Mouse (Mus musculus) adrenal gland, adult 8-10 months (tissue): Measurements from ENCODE around the gene Prkag2. TPM values are rescaled to one million over a fixed set of nuclear protein-coding genes. Genes with fewer than 3 reads are reported as not detected.
"Not testable (repeated sequence)": the region's sequence is repeated elsewhere in the genome, so short reads cannot be mapped to it uniquely, and the experiment has no call there.

ENCODE experiments used
- DNase-seq: peaks from one replicate; pipeline ENCODE4 v3.0.0; 2022
- total RNA-seq, 4 experiments: library from RNA; stranded (reverse); gene quantifications; 2 replicates each; pipeline ENCODE4 v1.2.4; 2022

Prkag2 gene
- total RNA-seq, 4 experiments from 2014 or later, result 30.7 to 56.0 (median 42.9) TPM

DNA sequence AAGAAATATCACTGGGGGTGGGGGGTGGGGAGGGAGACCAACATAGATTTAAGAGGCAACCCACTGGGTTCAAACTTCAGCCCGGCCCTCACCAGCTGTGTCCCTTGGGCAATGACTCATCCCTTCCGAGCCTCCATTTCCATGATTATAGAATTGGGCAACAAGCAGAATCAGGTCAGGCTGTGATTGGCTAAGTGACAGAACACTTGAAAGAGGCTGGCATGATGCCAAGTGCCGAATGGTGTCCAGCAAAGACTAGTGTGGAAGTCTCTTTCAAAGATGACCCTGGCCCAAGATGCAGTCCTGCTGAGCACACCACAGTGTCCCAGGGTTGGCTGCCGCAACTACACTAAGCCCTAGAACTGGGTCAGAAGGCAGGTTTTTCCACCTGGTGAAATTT, 14.2 kb downstream of the Prkag2 start:
- peak; percentile 91 for DNase-seq

DNA sequence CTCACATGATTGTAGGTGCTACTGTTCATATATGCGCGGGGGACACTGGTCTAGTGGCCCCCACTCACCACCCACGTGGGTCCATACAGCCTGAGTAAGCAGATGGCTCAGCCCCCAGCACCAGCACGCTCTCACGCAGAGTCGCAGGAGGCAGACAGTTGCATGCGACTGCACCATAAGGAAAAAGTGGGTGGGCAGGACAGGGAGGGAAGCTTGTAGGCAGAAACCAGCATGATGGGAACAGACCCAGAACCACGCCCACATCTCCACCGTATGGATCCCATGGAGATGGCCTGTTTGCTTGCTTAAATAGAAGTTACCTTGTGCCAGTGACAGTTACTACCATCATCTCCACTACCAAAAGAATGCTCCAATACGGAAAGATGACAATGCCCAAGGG, 15.3 kb downstream of the Prkag2 start:
- no peak for DNase-seq

GRCm38 (mm10) chr5:25083816-25084215, 16.6 kb downstream of the Prkag2 start:
- no peak for DNase-seq

GRCm38 (mm10) chr5:25082542-25082941, 17.9 kb downstream of the Prkag2 start:
- DNase-seq, result no peak

- no peak for DNase-seq
Measured at GRCm38 (mm10) chr5:25081545-25081944, 18.9 kb downstream of the Prkag2 start.

- DNase-seq, result no peak
Measured at GRCm38 (mm10) chr5:25080994-25081393, 19.4 kb downstream of the Prkag2 start.

DNA sequence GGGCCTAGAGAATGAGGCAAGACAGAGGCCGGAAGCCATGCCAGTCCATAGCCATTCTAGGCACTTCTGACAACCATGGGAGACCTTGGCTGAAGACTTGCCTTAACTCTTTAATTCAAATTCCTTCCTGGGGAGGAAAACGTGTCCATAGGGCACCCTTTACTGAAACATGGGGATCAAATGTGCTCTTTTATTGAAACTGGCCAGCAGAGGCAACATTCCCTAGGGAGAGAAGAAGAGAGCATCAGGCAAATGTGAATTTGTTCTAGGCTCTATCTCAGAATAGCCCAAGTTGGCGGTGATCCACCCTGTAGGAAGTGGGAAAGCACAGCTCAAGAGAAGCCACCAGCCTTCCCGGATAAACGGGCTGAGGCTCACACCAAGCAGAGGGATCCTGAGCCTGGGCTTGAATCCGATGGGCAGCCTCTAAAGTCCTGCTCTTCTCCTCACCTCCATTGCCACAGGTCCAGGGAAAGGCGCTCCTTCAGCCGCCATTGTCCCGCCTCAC, 19.9 kb downstream of the Prkag2 start:
- DNase-seq, result no peak

DNA sequence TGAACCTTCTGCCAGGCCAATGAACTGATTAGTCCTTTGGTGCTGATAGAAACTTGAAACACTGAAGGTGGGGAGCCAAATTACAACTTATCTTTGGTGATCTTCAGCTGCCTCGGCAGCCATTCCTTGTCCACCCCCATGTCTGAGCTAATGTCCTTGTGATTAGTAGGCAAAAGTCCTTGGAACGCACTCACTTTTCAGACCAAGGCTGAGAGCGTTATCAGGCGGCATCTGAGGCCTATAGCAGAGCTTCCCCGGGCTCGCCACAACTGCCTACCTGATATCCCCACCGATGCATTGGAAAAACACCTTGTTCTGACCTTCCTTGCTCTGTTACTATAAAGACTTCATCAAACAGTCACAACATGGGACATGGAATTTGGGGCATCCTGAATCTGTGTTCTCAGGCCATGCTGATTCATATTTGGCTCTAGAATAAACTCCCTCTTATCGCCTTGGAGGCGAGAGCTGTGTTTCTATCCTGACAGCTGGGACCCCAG, 20.6 kb downstream of the Prkag2 start:
- no peak for DNase-seq

GRCm38 (mm10) chr5:25077873-25078651, 22.4 kb downstream of the Prkag2 start:
- no peak for DNase-seq

DNA sequence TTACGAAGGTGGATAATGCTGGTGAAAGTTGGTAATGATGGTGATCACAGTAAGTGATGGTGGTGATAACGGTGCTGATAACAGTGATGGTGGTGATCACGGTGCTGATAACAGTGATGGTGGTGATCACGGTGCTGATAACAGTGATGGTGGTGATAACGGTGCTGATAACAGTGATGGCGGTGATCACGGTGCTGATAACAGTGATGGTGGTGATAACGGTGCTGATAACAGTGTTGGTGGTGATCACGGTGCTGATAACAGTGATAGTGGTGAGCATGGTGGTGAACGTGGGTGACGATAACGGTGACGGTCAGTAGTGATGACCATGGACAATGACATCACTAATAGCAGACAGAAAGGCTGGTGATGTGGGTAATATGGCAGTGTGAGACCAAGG, 23.2 kb downstream of the Prkag2 start:
- not testable (repeated sequence) for DNase-seq

DNA sequence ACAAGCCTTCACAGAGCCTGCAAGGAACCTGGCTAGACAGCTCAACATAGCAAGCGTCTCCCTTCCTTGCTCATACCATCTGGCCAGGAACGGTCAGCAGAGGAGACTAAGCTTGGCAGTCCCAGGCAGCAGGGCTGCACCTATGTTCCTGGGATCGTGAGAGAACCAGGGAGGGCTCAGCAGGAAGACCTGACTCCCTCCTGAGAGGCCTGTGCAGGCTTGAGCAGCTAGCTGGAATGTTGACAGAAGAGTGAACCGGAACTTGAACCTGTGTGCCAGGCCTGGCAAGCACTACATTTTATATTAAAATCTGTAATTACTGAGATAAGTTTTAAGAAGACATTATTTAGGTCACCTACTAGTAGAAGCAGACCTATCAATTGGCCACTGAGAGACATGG, 24.8 kb downstream of the Prkag2 start:
- no peak for DNase-seq

DNA sequence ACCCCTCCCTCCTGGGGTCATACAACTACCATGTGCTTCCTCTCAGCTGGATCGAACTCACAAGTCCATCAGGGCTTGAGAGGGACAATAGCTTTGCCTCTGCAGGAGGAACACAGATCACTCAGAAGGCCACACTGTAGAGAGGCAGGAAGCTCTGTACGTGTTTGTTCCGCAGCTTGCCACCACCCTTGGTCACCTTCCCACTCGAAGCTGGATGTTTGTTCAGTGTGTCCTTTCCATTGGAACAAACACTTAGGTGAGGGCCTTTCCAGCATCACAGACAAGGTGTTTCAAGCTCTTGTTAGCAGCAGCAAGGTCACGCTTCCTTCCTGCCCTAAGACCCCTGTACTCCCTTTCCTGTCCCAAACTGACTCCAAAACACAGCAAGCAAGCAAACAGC, 30.6 kb downstream of the Prkag2 start:
- DNase-seq, result no peak

- DNase-seq, result peak; percentile 66
Measured at GRCm38 (mm10) chr5:25067122-25067521, 33.3 kb downstream of the Prkag2 start.

DNA sequence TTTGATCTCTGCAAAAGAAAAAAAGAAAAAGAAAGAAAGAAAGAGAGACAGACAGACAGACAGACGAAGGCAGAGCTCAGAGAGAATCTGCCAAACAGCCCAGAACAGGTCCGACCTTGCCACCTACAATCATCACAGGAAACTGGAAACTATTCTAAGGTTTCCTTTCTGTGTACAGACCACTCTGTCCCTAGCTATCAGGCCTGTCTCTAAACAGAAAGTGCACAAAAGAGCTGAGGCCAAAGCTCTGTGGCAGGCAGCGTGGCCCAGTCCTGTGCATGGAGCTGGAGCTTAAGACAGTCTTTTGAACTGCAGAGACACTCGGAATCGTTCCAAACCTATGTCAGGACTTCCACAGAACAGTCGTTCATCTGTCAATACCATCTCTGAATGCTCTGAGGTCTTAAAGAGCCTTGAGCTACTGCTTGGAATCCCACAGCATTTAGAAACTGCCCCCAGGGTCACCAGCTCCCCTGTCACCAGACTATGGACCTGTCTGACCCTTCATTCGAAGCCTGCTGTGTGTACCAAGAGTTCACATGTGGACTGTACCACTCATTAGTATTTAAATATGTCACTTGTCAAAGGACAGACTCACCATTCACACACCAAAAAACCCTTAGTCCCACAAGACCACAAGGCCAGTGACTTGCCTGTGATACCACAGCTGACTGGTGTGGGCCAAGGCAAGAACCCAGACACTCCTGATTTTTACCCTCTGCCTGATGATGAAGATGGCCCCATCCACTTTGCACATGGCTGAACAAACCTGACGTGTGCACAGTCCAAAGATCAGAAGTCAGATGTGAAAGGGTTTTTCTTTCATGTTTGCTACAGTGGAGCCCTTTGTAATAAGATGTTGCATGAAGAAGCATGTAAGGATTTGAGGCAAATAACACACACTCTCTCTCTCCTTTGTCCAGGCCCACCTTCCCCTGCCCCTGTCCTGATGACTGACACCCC, 35.9 kb downstream of the Prkag2 start:
- DNase-seq, result no peak

- DNase-seq, result no peak
Measured at GRCm38 (mm10) chr5:25062506-25063132, 37.8 kb downstream of the Prkag2 start.

DNA sequence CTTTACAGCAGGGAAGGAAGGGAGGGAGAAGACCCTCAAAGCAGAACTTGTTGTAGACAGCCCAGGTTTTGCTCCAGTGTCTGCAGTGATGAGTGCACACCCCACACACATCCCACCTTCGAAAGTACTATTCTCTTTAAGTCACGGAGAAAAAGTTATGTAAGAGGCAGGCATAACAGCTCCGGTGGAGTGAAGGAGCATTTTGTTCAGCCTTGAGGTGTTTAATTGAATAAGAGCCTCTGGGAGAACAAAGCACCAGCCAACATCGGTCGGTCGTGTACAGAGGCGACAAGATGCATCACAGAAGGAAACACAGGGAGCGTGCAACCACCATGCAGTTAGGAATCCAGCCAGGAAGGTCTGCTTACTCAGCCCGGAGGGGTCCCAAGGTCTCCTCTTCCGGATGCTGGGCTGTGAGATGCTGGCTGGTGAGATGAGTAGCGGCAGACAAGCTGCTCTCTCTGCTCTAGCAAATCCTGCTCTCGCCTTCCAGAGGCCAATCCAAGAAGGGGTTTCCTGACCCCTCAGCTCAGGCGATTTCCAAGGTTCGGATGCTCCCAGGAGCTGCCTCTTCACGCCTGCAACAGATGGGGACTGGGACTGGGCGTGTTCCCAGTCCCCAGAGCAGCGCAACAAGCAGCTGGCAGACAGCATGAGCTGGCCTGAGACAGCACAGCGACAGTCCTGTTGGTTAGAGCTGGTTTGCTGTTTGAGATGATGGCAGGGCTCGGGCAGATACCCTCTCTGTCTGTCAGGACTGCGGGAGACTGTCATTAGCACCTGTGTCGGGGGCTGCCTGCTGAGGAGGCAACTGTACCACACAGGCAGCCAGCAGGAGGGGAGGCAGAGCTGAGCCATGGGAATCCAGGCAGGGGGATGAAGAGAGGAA, 41.3 kb downstream of the Prkag2 start:
- no peak for DNase-seq

- no peak for DNase-seq
Measured at GRCm38 (mm10) chr5:25058417-25058816, 42.0 kb downstream of the Prkag2 start.

DNA sequence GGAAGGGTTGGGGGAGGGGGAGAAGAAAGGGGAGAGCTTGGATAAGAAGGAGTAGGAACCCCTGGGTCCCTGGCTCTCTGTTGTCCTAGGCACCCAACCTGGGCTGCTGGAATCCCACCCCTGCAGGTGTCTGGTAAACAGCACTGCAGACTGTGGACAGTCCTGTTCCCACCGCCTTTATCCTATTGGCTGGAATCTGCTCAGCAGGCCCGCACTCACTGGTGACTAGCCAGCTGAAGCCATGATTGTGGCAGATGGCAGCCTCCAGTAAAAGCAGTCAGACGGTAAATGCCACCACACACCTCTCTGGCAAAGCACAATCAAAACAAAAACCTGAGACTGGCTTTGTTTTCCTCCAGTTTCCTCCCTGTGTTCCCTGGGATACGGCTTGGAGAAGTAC, 45.2 kb downstream of the Prkag2 start:
- DNase-seq, result no peak

DNA sequence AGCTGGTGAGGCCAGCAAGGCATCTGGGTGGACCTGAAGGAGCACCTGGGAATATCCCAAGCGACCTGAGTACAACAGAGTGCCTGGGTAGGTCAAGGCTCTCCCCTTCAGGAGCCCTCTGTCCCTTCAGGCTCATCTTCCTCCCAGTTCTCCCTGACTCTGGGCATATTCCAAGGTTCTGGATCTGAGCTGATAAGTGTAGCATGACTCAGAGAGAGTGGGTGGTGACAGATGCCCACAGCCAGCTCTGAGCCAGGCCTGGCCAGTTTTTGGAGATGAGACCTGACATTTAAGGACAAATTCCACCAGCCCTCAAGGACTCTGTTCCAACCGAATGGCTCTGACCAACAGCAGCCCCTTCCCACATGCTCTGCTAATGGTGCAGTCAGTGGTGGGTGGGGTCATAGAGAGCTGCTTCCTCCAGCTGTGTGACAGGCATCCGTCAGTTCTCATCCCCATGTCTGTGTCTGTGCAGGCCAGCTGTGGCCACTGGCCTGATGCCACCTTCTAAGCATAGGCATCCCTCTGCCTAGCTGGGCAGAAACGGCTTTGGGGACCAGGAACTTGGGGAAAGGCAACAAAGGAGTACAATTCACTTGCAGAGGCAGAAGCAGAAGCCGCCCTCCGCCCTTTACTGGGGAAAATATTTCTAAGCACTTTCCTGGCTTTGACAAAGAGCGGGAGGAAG, 46.3 kb downstream of the Prkag2 start:
- DNase-seq, result peak; percentile 71

DNA sequence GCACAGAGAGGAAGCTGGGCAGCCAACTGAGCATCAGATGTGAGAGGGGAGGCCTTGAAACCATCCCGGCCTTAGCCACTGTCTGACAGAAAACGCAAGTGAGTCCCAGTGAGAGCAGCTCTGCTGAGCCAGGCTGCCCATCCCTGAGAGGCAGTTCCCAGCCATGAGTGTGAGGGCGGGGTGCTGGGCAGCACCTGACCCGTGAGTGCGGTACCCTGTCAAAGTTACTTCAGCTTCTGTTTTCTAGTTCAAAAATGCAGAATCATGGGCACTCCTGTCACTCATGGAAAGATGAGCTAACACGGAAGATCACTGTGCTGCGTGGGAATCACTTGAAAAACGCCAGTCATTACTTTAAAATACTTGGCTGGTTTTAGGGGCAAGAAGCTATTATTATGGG, 49.6 kb downstream of the Prkag2 start:
- DNase-seq, result no peak

GRCm38 (mm10) chr5:25047670-25048069, 52.8 kb downstream of the Prkag2 start:
- DNase-seq, result no peak
